Mouse (Mus musculus) right cerebral cortex, adult 2 months (tissue): ENCODE data around the gene Ttc6.
A peak's percentile ranks its signal among the peaks of the same experiment; 100 is the strongest.

Experiments
- DNase-seq, 2 experiments: peaks; one replicate each; pipeline ENCODE4 v3.0.0; 2021 to 2022; ENCODE audit warnings: low spot score in 2 of 2

Gene Ttc6

GRCm38 (mm10) chr12:57662986-57663674 lies 99.2 kb downstream of the Ttc6 start:
- DNase-seq: no peak

DNA sequence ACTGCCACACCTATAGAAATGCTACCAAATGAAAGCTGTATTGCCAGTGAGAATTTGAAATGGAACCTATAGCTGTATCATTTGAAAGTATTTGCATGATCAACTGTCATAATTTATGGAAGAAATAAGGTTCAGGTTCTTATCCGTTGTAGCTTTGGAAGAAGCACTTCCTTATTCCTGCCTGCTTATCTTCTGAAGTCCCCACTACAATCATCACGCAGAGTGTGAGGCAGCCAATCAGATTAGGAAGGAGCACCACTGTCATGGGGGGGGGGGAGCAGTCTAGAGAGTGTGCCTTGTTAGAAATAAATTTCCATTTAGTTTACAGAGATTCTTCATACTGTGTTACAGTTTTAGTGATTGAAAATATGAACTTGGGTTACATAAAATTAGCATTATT lies 108.5 kb downstream of the Ttc6 start:
- DNase-seq: no peak

GRCm38 (mm10) chr12:57684967-57685423 lies 121.1 kb downstream of the Ttc6 start:
- DNase-seq: no peak

GRCm38 (mm10) chr12:57709966-57710365 lies 146.1 kb downstream of the Ttc6 start:
- DNase-seq: no peak

DNA sequence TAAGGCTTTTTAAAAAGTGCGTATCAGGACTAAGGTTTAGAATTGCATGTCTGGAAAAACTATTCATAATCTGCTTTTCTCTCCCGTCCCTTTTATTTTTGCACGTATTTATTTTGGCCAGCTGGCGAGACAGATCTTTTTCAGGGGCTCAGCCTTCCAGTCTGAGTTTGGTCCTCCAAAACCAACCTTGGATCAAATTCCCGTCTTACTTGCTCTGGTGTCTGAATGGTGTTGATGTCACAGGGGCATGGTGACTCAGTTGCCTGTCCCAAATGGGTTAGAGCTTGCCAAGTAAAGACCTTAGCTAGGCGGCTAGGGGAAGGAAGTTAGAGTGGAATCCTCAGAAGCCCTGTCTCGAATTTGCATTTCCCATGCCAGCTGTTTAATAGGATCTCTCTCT lies 200.8 kb downstream of the Ttc6 start:
- no peak for DNase-seq

GRCm38 (mm10) chr12:57776290-57776997 lies 212.5 kb downstream of the Ttc6 start:
- peak; percentile 9 to 28 for DNase-seq

DNA sequence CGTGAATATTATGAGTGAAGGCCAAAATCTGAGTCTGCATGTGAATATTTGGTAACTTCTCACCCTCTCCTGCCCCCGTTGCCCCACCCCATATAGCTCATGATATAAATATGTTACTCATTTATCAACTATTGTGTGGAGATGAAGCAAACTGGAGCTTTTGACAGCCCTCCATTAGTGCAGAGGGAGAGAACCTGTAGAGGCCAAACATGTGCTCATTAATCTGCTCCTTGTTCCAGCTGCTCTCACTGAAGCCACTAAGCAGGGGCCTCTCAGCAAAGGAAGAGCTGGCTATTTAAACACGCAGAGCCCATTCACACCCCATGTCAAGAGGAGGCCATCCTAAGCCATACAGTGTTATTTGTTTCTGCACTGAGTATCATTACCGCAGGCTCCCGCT lies 218.0 kb downstream of the Ttc6 start:
- DNase-seq: no peak

GRCm38 (mm10) chr12:57787471-57787870 lies 223.6 kb downstream of the Ttc6 start:
- peak; percentile 17 to 43 for DNase-seq
